Mouse (Mus musculus): ENCODE data around the gene Paqr5. TPM values are rescaled to one million over a fixed set of nuclear protein-coding genes. Genes with fewer than 3 reads are reported as not detected.
A peak's percentile ranks its signal among the peaks of the same experiment; 100 is the strongest.

Gene Paqr5
- polyA plus RNA-seq, 1 experiment from 2014 or later: 0.27 TPM

- Histone ChIP-seq H3K4me3 (ENCODE audit: low read depth, low read length) (no peak overlapping the region), H3K27ac (ENCODE audit: low read depth, low read length) (no peak overlapping the region), H3K9ac (ENCODE audit: low read length) (no peak overlapping the region), H3K36me3 (ENCODE audit: control insufficient read depth, insufficient read depth, low read length) (no peaks in the 10 kb centered on the region), H3K9me3 (ENCODE audit: control insufficient read depth, low read length) (no peaks in the 10 kb centered on the region), H3K27me3 (ENCODE audit: control insufficient read depth, insufficient read depth, low read length) (no peaks in the 10 kb centered on the region), H3K4me2 (ENCODE audit: low read depth) (no peak overlapping the region), H3K4me1 (ENCODE audit: control insufficient read depth, insufficient read depth, low read length) (no peaks in the 10 kb centered on the region)
- ATAC-seq (ENCODE audit: insufficient read depth, low FRiP score, low TSS enrichment) (no peak), DNase-seq (ENCODE audit: low spot score) (no peak)
- 90% methylated on average over 13 of the region's 13 CpGs for WGBS
Observed at GRCm38 (mm10) chr9:61977258-61977945, 49.3 kb downstream of the Paqr5 start.

- H3K9ac ChIP-seq (ENCODE audit: low read length): no peak overlapping the region
- no peak overlapping the region for H3K4me3 ChIP-seq (ENCODE audit: low read depth, low read length)
- no peaks in the 10 kb centered on the region for H3K9me3 ChIP-seq (ENCODE audit: control insufficient read depth, low read length)
- DNase-seq (ENCODE audit: low spot score) (no peak), ATAC-seq (ENCODE audit: insufficient read depth, low FRiP score, low TSS enrichment) (no peak)
- WGBS: 47% methylated on average over 9 of the region's 9 CpGs
- no peak overlapping the region for H3K4me2 ChIP-seq (ENCODE audit: low read depth)
- H3K36me3 ChIP-seq (ENCODE audit: control insufficient read depth, insufficient read depth, low read length): no peaks in the 10 kb centered on the region
- H3K4me1 ChIP-seq (ENCODE audit: control insufficient read depth, insufficient read depth, low read length): no peaks in the 10 kb centered on the region
- H3K27me3 ChIP-seq (ENCODE audit: control insufficient read depth, insufficient read depth, low read length): no peaks in the 10 kb centered on the region
- no peak overlapping the region for H3K27ac ChIP-seq (ENCODE audit: low read depth, low read length)
Observed at GRCm38 (mm10) chr9:61972031-61972430, 54.6 kb downstream of the Paqr5 start.

GRCm38 (mm10) chr9:61971045-61971444, 55.6 kb downstream of the Paqr5 start:
- 85% methylated on average over 3 of the region's 3 CpGs for WGBS
- Histone ChIP-seq H3K27ac (ENCODE audit: low read depth, low read length) (no peak overlapping the region), H3K9me3 (ENCODE audit: control insufficient read depth, low read length) (no peaks in the 10 kb centered on the region), H3K4me3 (ENCODE audit: low read depth, low read length) (no peak overlapping the region), H3K9ac (ENCODE audit: low read length) (no peak overlapping the region), H3K36me3 (ENCODE audit: control insufficient read depth, insufficient read depth, low read length) (no peaks in the 10 kb centered on the region), H3K4me2 (ENCODE audit: low read depth) (no peak overlapping the region), H3K27me3 (ENCODE audit: control insufficient read depth, insufficient read depth, low read length) (no peaks in the 10 kb centered on the region), H3K4me1 (ENCODE audit: control insufficient read depth, insufficient read depth, low read length) (no peaks in the 10 kb centered on the region)
- DNase-seq (ENCODE audit: low spot score): no peak
- ATAC-seq (ENCODE audit: insufficient read depth, low FRiP score, low TSS enrichment): no peak

- no peak for ATAC-seq (ENCODE audit: insufficient read depth, low FRiP score, low TSS enrichment)
- Histone ChIP-seq H3K36me3 (ENCODE audit: control insufficient read depth, insufficient read depth, low read length) (no peaks in the 10 kb centered on the region), H3K9ac (ENCODE audit: low read length) (no peak overlapping the region), H3K9me3 (ENCODE audit: control insufficient read depth, low read length) (no peaks in the 10 kb centered on the region), H3K4me2 (ENCODE audit: low read depth) (no peak overlapping the region), H3K4me1 (ENCODE audit: control insufficient read depth, insufficient read depth, low read length) (no peaks in the 10 kb centered on the region), H3K27ac (ENCODE audit: low read depth, low read length) (no peak overlapping the region), H3K27me3 (ENCODE audit: control insufficient read depth, insufficient read depth, low read length) (no peaks in the 10 kb centered on the region), H3K4me3 (ENCODE audit: low read depth, low read length) (no peak overlapping the region)
- WGBS: 87% methylated on average over 10 of the region's 10 CpGs
- no peak for DNase-seq (ENCODE audit: low spot score)
Observed at GRCm38 (mm10) chr9:61967357-61967756, 59.3 kb downstream of the Paqr5 start.

GRCm38 (mm10) chr9:61965987-61966386, 60.7 kb downstream of the Paqr5 start:
- DNase-seq (ENCODE audit: low spot score) (no peak), ATAC-seq (ENCODE audit: insufficient read depth, low FRiP score, low TSS enrichment) (no peak)
- no peaks in the 10 kb centered on the region for H3K36me3 ChIP-seq (ENCODE audit: control insufficient read depth, insufficient read depth, low read length)
- H3K27ac ChIP-seq (ENCODE audit: low read depth, low read length): no peak overlapping the region
- H3K4me3 ChIP-seq (ENCODE audit: low read depth, low read length): no peak overlapping the region
- no peaks in the 10 kb centered on the region for H3K9me3 ChIP-seq (ENCODE audit: control insufficient read depth, low read length)
- WGBS: 96% methylated on average over 7 of the region's 7 CpGs
- H3K9ac ChIP-seq (ENCODE audit: low read length): no peak overlapping the region
- no peaks in the 10 kb centered on the region for H3K4me1 ChIP-seq (ENCODE audit: control insufficient read depth, insufficient read depth, low read length)
- no peaks in the 10 kb centered on the region for H3K27me3 ChIP-seq (ENCODE audit: control insufficient read depth, insufficient read depth, low read length)
- H3K4me2 ChIP-seq (ENCODE audit: low read depth): no peak overlapping the region

GRCm38 (mm10) chr9:61965411-61965930, 61.2 kb downstream of the Paqr5 start:
- H3K9me3 ChIP-seq (ENCODE audit: control insufficient read depth, low read length): no peaks in the 10 kb centered on the region
- DNase-seq (ENCODE audit: low spot score) (peak; percentile 78), ATAC-seq (ENCODE audit: insufficient read depth, low FRiP score, low TSS enrichment) (no peak)
- H3K4me2 ChIP-seq (ENCODE audit: low read depth): no peak overlapping the region
- H3K9ac ChIP-seq (ENCODE audit: low read length): no peak overlapping the region
- WGBS: 50% methylated on average over 4 of the region's 4 CpGs
- no peaks in the 10 kb centered on the region for H3K27me3 ChIP-seq (ENCODE audit: control insufficient read depth, insufficient read depth, low read length)
- no peaks in the 10 kb centered on the region for H3K36me3 ChIP-seq (ENCODE audit: control insufficient read depth, insufficient read depth, low read length)
- H3K4me3 ChIP-seq (ENCODE audit: low read depth, low read length): no peak overlapping the region
- H3K4me1 ChIP-seq (ENCODE audit: control insufficient read depth, insufficient read depth, low read length): no peaks in the 10 kb centered on the region
- no peak overlapping the region for H3K27ac ChIP-seq (ENCODE audit: low read depth, low read length)

- ATAC-seq (ENCODE audit: insufficient read depth, low FRiP score, low TSS enrichment) (no peak), DNase-seq (ENCODE audit: low spot score) (no peak)
- Histone ChIP-seq H3K9ac (ENCODE audit: low read length) (no peak overlapping the region), H3K9me3 (ENCODE audit: control insufficient read depth, low read length) (no peaks in the 10 kb centered on the region), H3K27ac (ENCODE audit: low read depth, low read length) (no peak overlapping the region), H3K4me1 (ENCODE audit: control insufficient read depth, insufficient read depth, low read length) (no peaks in the 10 kb centered on the region), H3K27me3 (ENCODE audit: control insufficient read depth, insufficient read depth, low read length) (no peaks in the 10 kb centered on the region), H3K4me3 (ENCODE audit: low read depth, low read length) (no peak overlapping the region), H3K36me3 (ENCODE audit: control insufficient read depth, insufficient read depth, low read length) (no peaks in the 10 kb centered on the region), H3K4me2 (ENCODE audit: low read depth) (no peak overlapping the region)
- 82% methylated on average over 6 of the region's 6 CpGs for WGBS
Observed at GRCm38 (mm10) chr9:61963356-61963755, 63.3 kb downstream of the Paqr5 start.

GRCm38 (mm10) chr9:61961181-61961580, 65.5 kb downstream of the Paqr5 start:
- DNase-seq (ENCODE audit: low spot score): no peak
- no peak for ATAC-seq (ENCODE audit: insufficient read depth, low FRiP score, low TSS enrichment)

GRCm38 (mm10) chr9:61960753-61961152, 65.9 kb downstream of the Paqr5 start:
- 70% methylated on average over 5 of the region's 5 CpGs for WGBS
- Histone ChIP-seq H3K4me2 (ENCODE audit: low read depth) (no peak overlapping the region), H3K27me3 (ENCODE audit: control insufficient read depth, insufficient read depth, low read length) (no peaks in the 10 kb centered on the region), H3K9ac (ENCODE audit: low read length) (no peak overlapping the region), H3K4me1 (ENCODE audit: control insufficient read depth, insufficient read depth, low read length) (no peaks in the 10 kb centered on the region), H3K9me3 (ENCODE audit: control insufficient read depth, low read length) (no peaks in the 10 kb centered on the region), H3K4me3 (ENCODE audit: low read depth, low read length) (no peak overlapping the region), H3K36me3 (ENCODE audit: control insufficient read depth, insufficient read depth, low read length) (no peaks in the 10 kb centered on the region), H3K27ac (ENCODE audit: low read depth, low read length) (no peak overlapping the region)
- DNase-seq (ENCODE audit: low spot score) (no peak), ATAC-seq (ENCODE audit: insufficient read depth, low FRiP score, low TSS enrichment) (no peak)

More at GRCm38 (mm10) chr9:61961181-61961580, 65.5 kb downstream of the Paqr5 start:
- Histone ChIP-seq H3K27me3 (ENCODE audit: control insufficient read depth, insufficient read depth, low read length) (no peaks in the 10 kb centered on the region), H3K4me1 (ENCODE audit: control insufficient read depth, insufficient read depth, low read length) (no peaks in the 10 kb centered on the region), H3K36me3 (ENCODE audit: control insufficient read depth, insufficient read depth, low read length) (no peaks in the 10 kb centered on the region), H3K9ac (ENCODE audit: low read length) (no peak overlapping the region), H3K9me3 (ENCODE audit: control insufficient read depth, low read length) (no peaks in the 10 kb centered on the region), H3K4me3 (ENCODE audit: low read depth, low read length) (no peak overlapping the region), H3K4me2 (ENCODE audit: low read depth) (no peak overlapping the region), H3K27ac (ENCODE audit: low read depth, low read length) (no peak overlapping the region)
- WGBS: 83% methylated on average over 4 of the region's 4 CpGs

All from neural tube, embryonic 11.5 days (tissue).